Mouse (Mus musculus) lung, postnatal 0 days (tissue): Measurements from ENCODE around the gene Galk1. TPM values are rescaled to one million over a fixed set of nuclear protein-coding genes. Genes with fewer than 3 reads are reported as not detected.

Experiments
- ATAC-seq: fragments of 200-750 bp; cut with Nextera tagmentation; 2 replicates; pipeline ENCODE4 v1.8.0; 2017; ENCODE audit warnings: moderate library complexity
- DNase-seq: peaks from one replicate; pipeline ENCODE4 v3.0.0-alpha.2; 2016; ENCODE audit warnings: low spot score
- H3K27ac ChIP-seq: fragments of 300-500 bp; sonication (generic); 2 replicates; pipeline ENCODE4 v1.5.1; 2014; ENCODE audit warnings: antibody characterized with exemption, mild to moderate bottlenecking, low read length, mixed read lengths
- H3K27me3 ChIP-seq: fragments of 300-500 bp; sonication (generic); replicated peaks from 2 replicates; pipeline ENCODE4 v1.6.1; 2014; ENCODE audit warnings: low read length, mixed read lengths; ENCODE audit not compliant: insufficient read depth
- H3K36me3 ChIP-seq: fragments of 300-500 bp; sonication (generic); 2 replicates; pipeline ENCODE4 v1.6.1; 2014; ENCODE audit warnings: low read length, mixed read lengths; ENCODE audit not compliant: insufficient read depth
- H3K4me1 ChIP-seq: fragments of 300-500 bp; sonication (generic); 2 replicates; pipeline ENCODE4 v1.6.1; 2014; ENCODE audit warnings: antibody characterized with exemption, low read depth, low read length, mixed read lengths; ENCODE audit not compliant: insufficient read depth
- H3K4me2 ChIP-seq: fragments of 300-500 bp; sonication (generic); replicated peaks from 2 replicates; pipeline ENCODE4 v1.6.1; 2014; ENCODE audit warnings: low read depth, mild to moderate bottlenecking, low read length, moderate library complexity, mixed read lengths
- H3K4me3 ChIP-seq: fragments of 300-500 bp; sonication (generic); 2 replicates; pipeline ENCODE4 v1.5.1; 2014; ENCODE audit warnings: low read depth, low read length
- H3K9ac ChIP-seq: fragments of 300-500 bp; sonication (generic); replicated peaks from 2 replicates; pipeline ENCODE4 v1.6.1; 2014; ENCODE audit warnings: low read depth, mild to moderate bottlenecking
- H3K9me3 ChIP-seq: fragments of 300-500 bp; sonication (generic); 2 replicates; pipeline ENCODE4 v1.6.1; 2016; ENCODE audit warnings: low read length, mixed read lengths
- CTCF ChIP-seq: IDR thresholded peaks from 2 replicates; pipeline ENCODE4 v1.5.1; 2016; ENCODE audit warnings: antibody characterized with exemption, mild to moderate bottlenecking
- EP300 ChIP-seq: IDR thresholded peaks from 2 replicates; pipeline ENCODE4 v1.6.1; 2016; ENCODE audit warnings: antibody characterized with exemption, mild to moderate bottlenecking, control low read depth
- WGBS: fragments of 180-500 bp; shearing (Covaris S2); extraction: QIAGEN DNeasy Blood & Tissue Kit; methylation state at CpG from one replicate; pipeline ENCODE4 v1.1.7; 2014; 5-methylcytosine and 5-hydroxymethylcytosine counted together
- polyA plus RNA-seq: library from polyadenylated mRNA; unstranded; fragments of >200 nt; fragmentation: Nextera tagmentation; extraction: Ambion mirVana; gene quantifications from 2 replicates; pipeline ENCODE4 v1.2.1, GENCODE M21; 2015

Galk1 gene
- polyA plus RNA-seq, 1 experiment from 2014 or later, result 95.6 TPM

DNA sequence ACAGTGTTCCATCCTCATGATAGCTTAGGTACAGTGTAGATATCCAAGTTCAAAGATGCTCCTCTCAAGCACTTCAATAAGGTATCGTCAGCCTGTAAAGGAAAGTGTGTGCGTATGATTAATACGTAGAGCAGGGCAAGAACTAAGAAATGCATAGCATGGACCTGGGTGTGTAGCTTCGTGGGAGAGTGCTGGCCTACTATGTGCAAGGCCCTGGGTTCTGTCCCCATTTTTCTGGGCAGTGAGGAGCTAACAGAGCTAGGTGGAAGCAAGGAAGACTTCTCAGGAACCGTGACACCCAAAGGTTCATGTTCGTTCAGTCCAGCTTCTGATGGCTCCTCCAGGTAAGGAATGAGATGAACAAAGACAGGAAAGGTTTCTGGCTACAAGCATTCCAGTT is 32.7 kb upstream of the Galk1 start:
- Histone ChIP-seq H3K4me1 (no peaks in the 10 kb centered on the region), H3K27ac (no peak overlapping the region), H3K9ac (no peak overlapping the region), H3K36me3 (peaks cover 28% of the 10 kb centered on the region), H3K4me3 (no peak overlapping the region), H3K27me3 (no peaks in the 10 kb centered on the region), H3K9me3 (no peaks in the 10 kb centered on the region), H3K4me2 (no peak overlapping the region)
- no peak for ATAC-seq
- no peak for TF ChIP-seq EP300
- TF ChIP-seq CTCF, result no peak
- WGBS, result 93% methylated on average over 6 of the region's 6 CpGs
- DNase-seq, result no peak

DNA sequence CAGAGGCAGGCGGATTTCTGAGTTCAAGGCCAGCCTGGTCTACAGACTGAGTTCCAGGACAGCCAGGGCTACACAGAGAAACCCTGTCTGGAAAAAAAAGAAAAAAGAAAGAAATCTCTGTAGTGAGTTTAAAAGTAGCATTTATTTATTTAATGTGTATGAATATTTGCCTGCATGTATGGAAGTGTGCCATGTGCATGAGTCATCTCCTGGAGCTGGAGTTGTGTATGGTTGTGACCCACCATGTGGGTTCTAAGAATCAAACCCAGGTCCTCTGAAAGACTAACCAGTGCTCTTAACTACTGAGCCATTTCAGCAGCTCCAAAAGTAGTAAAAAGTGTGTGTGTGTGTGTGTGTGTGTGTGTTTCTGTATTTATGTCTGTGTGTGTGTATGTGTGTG is 30.8 kb upstream of the Galk1 start:
- Histone ChIP-seq H3K9me3 (no peaks in the 10 kb centered on the region), H3K4me1 (no peaks in the 10 kb centered on the region), H3K4me2 (no peak overlapping the region), H3K36me3 (peaks cover 19% of the 10 kb centered on the region; the same call in 1 of the 2 replicates), H3K27me3 (no peaks in the 10 kb centered on the region), H3K27ac (no peak overlapping the region), H3K4me3 (no peak overlapping the region), H3K9ac (no peak overlapping the region)
- WGBS, result 100% methylated on average over 1 of the region's 1 CpGs
- no peak for DNase-seq
- no peak for ATAC-seq
- TF ChIP-seq CTCF (no peak), EP300 (no peak)

- Histone ChIP-seq H3K27me3 (no peaks in the 10 kb centered on the region), H3K4me1 (no peaks in the 10 kb centered on the region), H3K27ac (0 out of 2 replicates have a peak overlapping the region, but pooled peaks have one; percentile 6), H3K36me3 (peaks cover 12% of the 10 kb centered on the region; the same call in 1 of the 2 replicates), H3K4me2 (no peak overlapping the region), H3K9me3 (no peaks in the 10 kb centered on the region), H3K9ac (no peak overlapping the region), H3K4me3 (no peak overlapping the region)
- DNase-seq, result no peak
- 72% methylated on average over 5 of the region's 5 CpGs for WGBS
- TF ChIP-seq CTCF (no peak), EP300 (no peak)
- ATAC-seq, result no peak
Measured at GRCm38 (mm10) chr11:116042372-116043138, 30.0 kb upstream of the Galk1 start.

DNA sequence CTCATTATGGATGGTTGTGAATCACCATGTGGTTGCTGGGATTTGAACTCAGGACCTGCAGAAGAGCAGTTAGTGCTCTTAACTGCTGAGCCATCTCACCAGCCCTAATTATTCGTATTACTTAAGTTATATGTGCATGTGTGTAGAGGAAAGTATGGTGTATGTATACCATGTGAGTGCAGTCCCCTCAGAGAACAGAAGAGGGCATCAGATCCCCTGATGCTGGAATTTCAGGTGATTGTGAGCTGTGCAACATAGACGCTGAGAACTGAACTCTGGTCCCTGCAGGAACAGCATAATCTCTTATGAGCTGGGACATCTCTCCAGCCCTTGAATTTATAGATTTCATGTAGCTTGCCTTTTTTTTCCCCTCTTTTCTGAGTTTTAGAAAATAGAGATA is 29.3 kb upstream of the Galk1 start:
- peaks cover 10% of the 10 kb centered on the region; the same call in 1 of the 2 replicates for H3K36me3 ChIP-seq

DNA sequence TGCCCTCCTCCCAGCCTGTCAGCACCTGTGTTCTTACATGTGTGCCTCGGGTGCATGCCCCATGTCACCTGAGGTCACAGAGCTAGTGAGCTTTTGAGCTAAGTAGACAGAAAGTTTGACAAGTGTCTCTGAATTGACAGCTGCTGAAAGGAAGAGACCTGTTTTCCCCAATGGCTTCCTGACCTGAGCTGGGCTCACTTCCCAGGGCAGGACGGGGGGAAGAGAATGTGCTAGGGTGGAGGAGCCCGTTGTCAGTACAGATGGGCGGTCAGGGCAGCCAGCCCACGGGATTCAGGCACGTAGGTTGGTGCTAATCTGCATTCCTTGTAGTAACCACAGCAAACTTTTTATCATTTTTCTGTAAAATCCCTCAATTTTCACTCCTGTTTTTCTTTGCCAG is 28.1 kb upstream of the Galk1 start:
- WGBS, result 76% methylated on average over 6 of the region's 6 CpGs
- Histone ChIP-seq H3K9me3 (no peaks in the 10 kb centered on the region), H3K4me3 (no peak overlapping the region), H3K4me1 (no peaks in the 10 kb centered on the region), H3K9ac (no peak overlapping the region), H3K27ac (no peak overlapping the region), H3K36me3 (peaks cover 7% of the 10 kb centered on the region; the same call in 1 of the 2 replicates), H3K27me3 (no peaks in the 10 kb centered on the region), H3K4me2 (no peak overlapping the region)
- TF ChIP-seq CTCF (no peak), EP300 (no peak)
- ATAC-seq (no peak), DNase-seq (no peak)

More for the DNA sequence above, 29.3 kb upstream of the Galk1 start:
- Histone ChIP-seq H3K27ac (no peak overlapping the region), H3K4me2 (no peak overlapping the region), H3K4me1 (no peaks in the 10 kb centered on the region), H3K27me3 (no peaks in the 10 kb centered on the region), H3K9me3 (no peaks in the 10 kb centered on the region), H3K4me3 (no peak overlapping the region), H3K9ac (no peak overlapping the region)
- TF ChIP-seq EP300 (no peak), CTCF (peak; percentile 15)
- ATAC-seq (no peak), DNase-seq (no peak)
- 98% methylated on average over 2 of the region's 2 CpGs for WGBS

GRCm38 (mm10) chr11:116037826-116038225 is 25.3 kb upstream of the Galk1 start:
- H3K36me3 ChIP-seq, result 0 out of 2 replicates have a peak, but pooled peaks cover 4% of the 10 kb centered on the region
- no peaks in the 10 kb centered on the region for H3K27me3 ChIP-seq
- H3K9ac ChIP-seq, result no peak overlapping the region
- no peak overlapping the region for H3K4me2 ChIP-seq
- no peak overlapping the region for H3K4me3 ChIP-seq
- DNase-seq (no peak), ATAC-seq (no peak)
- no peaks in the 10 kb centered on the region for H3K4me1 ChIP-seq
- no peak for TF ChIP-seq CTCF
- no peak for TF ChIP-seq EP300
- 93% methylated on average over 9 of the region's 9 CpGs for WGBS
- no peaks in the 10 kb centered on the region for H3K9me3 ChIP-seq
- H3K27ac ChIP-seq, result no peak overlapping the region
